Mouse (Mus musculus): Measurements from ENCODE around the gene Rnf207. TPM values are rescaled to one million over a fixed set of nuclear protein-coding genes. Genes with fewer than 3 reads are reported as not detected.

Gene Rnf207
- polyA plus RNA-seq, 1 experiment from 2014 or later, result 0.26 TPM

- H3K4me2 ChIP-seq, result 0 out of 2 replicates have a peak overlapping the region, but pooled peaks have one; percentile 17
- H3K4me1 ChIP-seq, result peaks cover 24% of the 10 kb centered on the region
- 0 out of 2 replicates have a peak, but pooled peaks cover 3% of the 10 kb centered on the region for H3K9me3 ChIP-seq (replicated peaks)
- WGBS (ENCODE audit: insufficient replicate concordance), result 4% methylated on average over 39 of the region's 39 CpGs
- no peaks in the 10 kb centered on the region for H3K36me3 ChIP-seq
- ATAC-seq, result no peak
- H3K9ac ChIP-seq, result no peak overlapping the region
- peaks cover 84% of the 10 kb centered on the region for H3K27me3 ChIP-seq (replicated peaks)
- no peak overlapping the region for H3K27ac ChIP-seq
- H3K4me3 ChIP-seq, result no peak overlapping the region
These were observed 28.4 kb downstream of the Rnf207 start for GRCm38 (mm10) chr4:152290385-152290784.

DNA sequence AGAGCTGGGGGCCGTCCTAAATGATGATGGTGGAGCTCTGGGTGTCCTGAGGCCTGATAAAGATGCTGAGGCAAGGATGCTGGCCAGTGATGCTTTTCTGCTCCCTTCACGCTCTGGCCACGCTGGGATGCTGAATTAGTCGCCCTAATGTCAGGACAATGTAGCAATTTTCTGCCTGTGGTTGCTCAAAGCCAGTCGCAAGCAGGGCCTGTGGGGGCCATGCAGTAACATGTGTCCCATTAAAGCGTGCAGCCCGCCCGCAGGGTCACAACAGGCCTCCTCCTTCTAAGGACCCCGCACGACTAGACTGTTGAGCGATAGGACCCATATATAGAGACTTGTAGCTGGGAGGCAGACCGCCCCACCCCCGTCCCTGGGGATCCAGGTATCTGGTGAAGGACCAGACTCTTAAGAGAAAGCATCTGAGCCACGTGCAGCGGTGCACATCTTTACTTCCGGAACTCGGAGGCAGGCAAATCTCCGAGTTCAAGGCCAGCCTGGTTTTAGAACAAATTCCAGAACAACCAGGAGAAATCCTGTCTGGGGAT, 30.3 kb downstream of the Rnf207 start:
- no peak overlapping the region for H3K27ac ChIP-seq
- WGBS (ENCODE audit: insufficient replicate concordance), result 56% methylated on average over 18 of the region's 18 CpGs
- no peak for ATAC-seq
- H3K27me3 ChIP-seq (replicated peaks), result peaks cover 96% of the 10 kb centered on the region
- H3K9me3 ChIP-seq (replicated peaks), result 0 out of 2 replicates have a peak, but pooled peaks cover 3% of the 10 kb centered on the region
- H3K9ac ChIP-seq, result no peak overlapping the region
- no peak overlapping the region for H3K4me2 ChIP-seq
- H3K4me3 ChIP-seq, result no peak overlapping the region
- no peaks in the 10 kb centered on the region for H3K36me3 ChIP-seq
- peaks cover 21% of the 10 kb centered on the region for H3K4me1 ChIP-seq

DNA sequence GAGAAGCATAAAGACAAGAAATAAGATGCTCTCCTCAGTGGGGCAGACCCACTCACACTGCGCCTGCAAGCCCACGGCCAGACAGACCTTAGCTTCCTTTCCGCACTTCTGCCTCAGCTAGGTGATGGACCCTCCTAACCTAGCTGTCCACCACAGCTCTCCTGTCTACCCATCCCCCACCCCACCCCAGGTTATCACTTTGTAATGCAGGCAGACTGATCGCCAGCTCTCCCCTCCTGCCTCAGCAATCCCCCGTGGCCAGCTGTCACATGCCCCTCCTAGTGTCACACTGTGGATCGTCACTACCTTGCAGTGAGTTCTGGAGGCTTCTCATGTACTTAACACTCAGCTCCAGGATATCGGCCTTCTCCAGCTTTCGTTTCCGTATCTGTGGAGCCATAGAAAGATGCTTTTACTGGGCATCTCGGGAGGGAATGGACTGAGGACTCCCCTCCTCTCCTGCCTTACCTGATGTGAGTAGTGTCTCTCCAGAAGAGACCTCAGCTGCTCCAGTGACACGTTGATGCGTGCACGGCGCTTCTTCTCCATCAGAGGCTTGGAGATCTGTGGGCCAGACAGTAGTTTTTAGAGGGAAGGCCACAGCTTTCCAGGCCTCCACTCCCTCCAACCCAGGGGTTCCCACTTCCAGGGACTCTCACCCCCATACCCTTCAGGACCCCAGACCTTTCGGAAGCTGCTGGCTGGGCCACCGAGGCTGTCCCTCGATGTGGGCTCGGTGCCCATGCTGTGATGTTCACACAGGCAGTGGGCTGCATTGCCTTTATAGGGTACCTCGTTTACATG, 31.3 kb downstream of the Rnf207 start:
- Histone ChIP-seq H3K4me2 (no peak overlapping the region), H3K4me3 (no peak overlapping the region), H3K4me1 (peaks cover 31% of the 10 kb centered on the region), H3K9me3 (replicated peaks) (0 out of 2 replicates have a peak, but pooled peaks cover 3% of the 10 kb centered on the region), H3K36me3 (no peaks in the 10 kb centered on the region), H3K9ac (no peak overlapping the region), H3K27ac (no peak overlapping the region), H3K27me3 (replicated peaks) (peaks cover 96% of the 10 kb centered on the region)
- WGBS (ENCODE audit: insufficient replicate concordance), result 29% methylated on average over 19 of the region's 19 CpGs
- no peak for ATAC-seq

GRCm38 (mm10) chr4:152286887-152287286, 31.9 kb downstream of the Rnf207 start:
- Histone ChIP-seq H3K4me2 (no peak overlapping the region), H3K27ac (no peak overlapping the region), H3K4me1 (peaks cover 31% of the 10 kb centered on the region), H3K9me3 (replicated peaks) (0 out of 2 replicates have a peak, but pooled peaks cover 3% of the 10 kb centered on the region), H3K36me3 (no peaks in the 10 kb centered on the region), H3K9ac (no peak overlapping the region), H3K27me3 (replicated peaks) (peaks cover 96% of the 10 kb centered on the region), H3K4me3 (no peak overlapping the region)
- no peak for ATAC-seq
- 9% methylated on average over 26 of the region's 26 CpGs for whole genome bisulfite sequencing (ENCODE audit: insufficient replicate concordance)

- Histone ChIP-seq H3K27ac (no peak overlapping the region), H3K4me3 (peak overlapping the region; percentile 23), H3K4me2 (peak overlapping the region; percentile 54), H3K27me3 (replicated peaks) (peaks cover 96% of the 10 kb centered on the region), H3K9me3 (replicated peaks) (0 out of 2 replicates have a peak, but pooled peaks cover 3% of the 10 kb centered on the region), H3K9ac (no peak overlapping the region), H3K4me1 (peaks cover 31% of the 10 kb centered on the region), H3K36me3 (no peaks in the 10 kb centered on the region)
- ATAC-seq, result peak; percentile 13; the same call in 1 of the 2 replicates
- WGBS (ENCODE audit: insufficient replicate concordance), result 9% methylated on average over 32 of the region's 32 CpGs
These were observed 32.6 kb downstream of the Rnf207 start for GRCm38 (mm10) chr4:152286183-152286582.

DNA sequence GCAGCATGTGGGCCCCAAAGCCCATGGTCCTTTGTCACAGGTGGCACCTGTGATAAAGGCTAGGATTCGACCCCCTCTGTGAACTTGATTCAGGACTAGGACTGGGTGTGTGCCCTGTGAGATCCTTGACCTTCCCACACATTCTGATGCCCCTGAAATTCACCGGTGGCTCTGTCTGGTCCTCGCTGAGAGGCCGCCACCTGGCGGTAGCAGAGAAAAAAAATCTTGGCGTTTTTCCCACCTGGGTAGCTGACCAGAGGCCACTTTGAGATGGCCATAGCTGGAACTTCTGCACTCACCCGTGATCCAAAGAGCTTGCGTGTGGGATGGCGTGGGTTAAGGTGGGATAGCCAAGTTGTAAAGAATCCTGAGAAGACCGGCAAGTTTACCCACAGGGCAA, 33.3 kb downstream of the Rnf207 start:
- H3K9me3 ChIP-seq (replicated peaks), result 0 out of 2 replicates have a peak, but pooled peaks cover 3% of the 10 kb centered on the region
- no peak overlapping the region for H3K4me2 ChIP-seq
- WGBS (ENCODE audit: insufficient replicate concordance), result 2% methylated on average over 10 of the region's 10 CpGs
- no peak overlapping the region for H3K9ac ChIP-seq
- H3K27me3 ChIP-seq (replicated peaks), result peaks cover 96% of the 10 kb centered on the region
- ATAC-seq, result no peak
- H3K27ac ChIP-seq, result no peak overlapping the region
- no peaks in the 10 kb centered on the region for H3K36me3 ChIP-seq
- peaks cover 28% of the 10 kb centered on the region for H3K4me1 ChIP-seq
- no peak overlapping the region for H3K4me3 ChIP-seq

DNA sequence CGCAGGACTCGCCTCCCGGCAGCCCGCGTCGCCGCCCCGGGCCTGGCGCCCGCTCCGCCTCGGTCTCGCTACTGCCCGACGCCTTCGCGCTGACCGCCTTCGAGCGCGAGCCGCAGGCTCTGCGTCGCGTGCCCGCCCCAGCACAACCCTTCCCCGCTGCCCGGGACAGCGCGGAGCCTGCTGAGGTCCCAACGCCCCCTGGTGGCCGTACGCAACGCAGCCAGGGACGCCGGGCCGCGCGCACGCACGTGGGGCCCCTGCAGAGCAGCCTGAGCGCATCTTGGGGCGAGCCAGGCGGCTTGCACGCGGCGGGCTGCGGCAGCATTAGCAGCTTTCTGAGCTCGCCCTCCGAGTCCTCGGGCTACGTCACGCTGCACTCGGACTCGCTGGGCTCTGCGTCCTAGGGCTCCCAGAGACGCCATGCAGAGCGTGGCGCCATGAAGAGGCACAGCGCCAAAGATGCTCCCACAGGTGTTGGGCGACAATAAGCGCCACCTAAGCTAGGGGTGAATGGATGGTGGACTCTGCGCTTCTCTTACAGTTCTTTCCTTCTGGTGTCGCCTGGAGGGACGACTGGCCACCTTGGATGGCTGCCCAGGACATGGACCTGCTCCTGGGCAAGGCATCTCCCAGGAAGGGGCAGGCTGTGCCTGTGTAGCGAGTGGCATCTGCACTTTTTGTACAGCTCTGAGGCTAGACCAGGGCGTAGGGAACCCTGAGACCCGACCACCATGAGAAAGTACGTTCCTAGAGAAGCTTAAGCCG, 35.4 kb downstream of the Rnf207 start:
- Histone ChIP-seq H3K4me1 (peaks cover 24% of the 10 kb centered on the region), H3K27ac (no peak overlapping the region), H3K27me3 (replicated peaks) (peaks cover 96% of the 10 kb centered on the region), H3K9ac (no peak overlapping the region), H3K9me3 (replicated peaks) (no peaks in the 10 kb centered on the region), H3K36me3 (no peaks in the 10 kb centered on the region), H3K4me3 (peak overlapping the region; percentile 14), H3K4me2 (peak overlapping the region; percentile 54)
- WGBS (ENCODE audit: insufficient replicate concordance), result 3% methylated on average over 69 of the region's 70 CpGs
- peak; percentile 68 for ATAC-seq

DNA sequence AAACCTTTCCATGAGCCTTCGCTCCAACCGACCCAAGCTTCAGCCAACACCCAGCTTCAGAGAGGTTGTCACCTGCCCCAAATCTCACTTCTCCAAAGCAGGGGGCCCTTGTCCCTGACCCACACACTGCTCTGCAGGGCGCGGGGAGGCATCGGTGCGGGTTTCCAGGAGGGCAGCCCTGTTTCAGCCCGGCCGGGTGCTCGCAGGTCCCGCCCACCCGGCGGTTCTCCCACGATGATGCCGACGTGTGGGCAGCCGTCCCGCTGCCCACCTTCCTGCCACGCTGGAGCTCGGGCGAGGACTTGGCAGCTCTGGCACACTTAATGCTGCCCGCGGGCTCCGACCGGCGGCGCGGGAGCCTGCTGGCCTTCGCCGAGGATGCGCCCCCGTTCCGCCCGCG, 36.1 kb downstream of the Rnf207 start:
- Histone ChIP-seq H3K4me2 (peak overlapping the region; percentile 54), H3K9ac (no peak overlapping the region), H3K36me3 (no peaks in the 10 kb centered on the region), H3K4me1 (peaks cover 24% of the 10 kb centered on the region), H3K9me3 (replicated peaks) (no peaks in the 10 kb centered on the region), H3K27me3 (replicated peaks) (peaks cover 90% of the 10 kb centered on the region), H3K27ac (no peak overlapping the region), H3K4me3 (peak overlapping the region; percentile 14)
- no peak for ATAC-seq
- 16% methylated on average over 34 of the region's 34 CpGs for WGBS (ENCODE audit: insufficient replicate concordance)

DNA sequence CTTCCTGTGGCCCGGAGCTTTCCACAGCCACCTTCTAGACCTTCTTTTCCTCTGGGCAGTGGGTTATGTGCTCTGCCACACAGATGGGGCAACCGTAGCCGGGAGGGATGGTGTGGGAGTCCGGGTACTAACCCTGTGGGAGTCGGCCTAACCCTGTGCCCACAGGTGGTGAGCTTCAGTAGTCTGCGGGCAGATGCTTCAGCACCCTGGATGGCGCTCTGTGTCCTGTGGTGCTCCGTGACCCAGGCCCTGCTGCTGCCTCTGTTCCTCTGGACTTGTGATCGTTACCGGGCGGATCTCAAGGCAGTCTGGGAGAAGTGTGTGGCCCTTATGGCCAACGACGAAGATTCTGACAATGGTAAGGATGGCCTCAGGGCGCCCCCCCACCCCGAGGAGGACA, 37.2 kb downstream of the Rnf207 start:
- Histone ChIP-seq H3K27ac (no peak overlapping the region), H3K9ac (no peak overlapping the region), H3K36me3 (no peaks in the 10 kb centered on the region), H3K4me3 (no peak overlapping the region), H3K4me2 (no peak overlapping the region), H3K4me1 (peaks cover 19% of the 10 kb centered on the region), H3K27me3 (replicated peaks) (peaks cover 88% of the 10 kb centered on the region), H3K9me3 (replicated peaks) (no peaks in the 10 kb centered on the region)
- WGBS (ENCODE audit: insufficient replicate concordance), result 39% methylated on average over 15 of the region's 15 CpGs
- ATAC-seq, result no peak

- no peak for ATAC-seq
- Histone ChIP-seq H3K9ac (no peak overlapping the region), H3K27ac (no peak overlapping the region), H3K4me3 (no peak overlapping the region), H3K9me3 (replicated peaks) (no peaks in the 10 kb centered on the region), H3K4me2 (no peak overlapping the region), H3K4me1 (peaks cover 24% of the 10 kb centered on the region), H3K36me3 (no peaks in the 10 kb centered on the region), H3K27me3 (replicated peaks) (peaks cover 88% of the 10 kb centered on the region)
- WGBS (ENCODE audit: insufficient replicate concordance), result 77% methylated on average over 23 of the region's 23 CpGs
These were observed 39.8 kb downstream of the Rnf207 start for GRCm38 (mm10) chr4:152278986-152279385.

DNA sequence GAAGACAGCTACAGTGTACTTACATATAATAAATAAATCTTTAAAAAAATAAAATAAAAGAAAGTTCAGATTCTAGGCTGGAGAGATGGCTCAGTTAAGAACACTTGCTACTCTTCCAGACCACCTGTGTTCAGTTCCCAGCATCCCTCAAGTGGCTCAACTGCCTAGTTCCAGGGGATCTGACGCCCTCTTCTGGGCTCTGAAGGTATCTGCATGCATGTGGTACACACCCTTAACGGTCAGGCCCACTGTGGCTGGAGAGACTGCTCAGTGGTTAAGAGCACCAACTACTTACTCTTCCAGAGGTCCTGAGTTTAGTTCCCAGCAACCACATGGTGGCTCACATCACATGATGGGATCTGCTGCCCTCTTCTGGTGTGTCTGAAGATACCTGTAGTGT, 40.9 kb downstream of the Rnf207 start:
- H3K9me3 ChIP-seq (replicated peaks), result no peaks in the 10 kb centered on the region
- H3K27me3 ChIP-seq (replicated peaks), result peaks cover 88% of the 10 kb centered on the region
- WGBS (ENCODE audit: insufficient replicate concordance), result 56% methylated on average over 2 of the region's 2 CpGs
- no peak overlapping the region for H3K9ac ChIP-seq
- H3K4me3 ChIP-seq, result no peak overlapping the region
- no peaks in the 10 kb centered on the region for H3K36me3 ChIP-seq
- H3K4me2 ChIP-seq, result no peak overlapping the region
- no peak for ATAC-seq
- no peak overlapping the region for H3K27ac ChIP-seq
- peaks cover 27% of the 10 kb centered on the region for H3K4me1 ChIP-seq
